Mouse (Mus musculus): ENCODE measurements around the gene Cfap97. TPM values are rescaled to one million over a fixed set of nuclear protein-coding genes. Genes with fewer than 3 reads are reported as not detected.

Gene Cfap97
- total and polyA plus RNA-seq, 3 experiments: 8.5 to 9.3 TPM; not detected in 1

- peaks cover 31% of the 10 kb centered on the region for H3K79me2 ChIP-seq (ENCODE audit: control insufficient read depth, insufficient read depth, low read length, poor library complexity)
- TF ChIP-seq HCFC1 (IDR thresholded peaks at IDR 0.05; ENCODE audit: low read depth, low read length): no peak
- H3K9me3 ChIP-seq (replicated peaks; ENCODE audit: insufficient read depth, low read length): no peaks in the 10 kb centered on the region
- no peaks in the 10 kb centered on the region for H3K27me3 ChIP-seq (ENCODE audit: control insufficient read depth in 1 of 2, insufficient read depth in 2 of 2, low read length in 2 of 2)
- no peak overlapping the region for H3K27ac ChIP-seq (ENCODE audit: control insufficient read depth, low read depth, low read length)
- peaks cover 0 to 38% of the 10 kb centered on the region in 2 experiments; a peak in 2 of 4 replicates for H3K36me3 ChIP-seq (ENCODE audit: control insufficient read depth in 1 of 2, insufficient read depth in 2 of 2, low read length in 2 of 2)
- H3K4me3 ChIP-seq (ENCODE audit: control insufficient read depth in 1 of 2, insufficient read depth in 1 of 2, low read depth in 2 of 2, low read length in 2 of 2): no peak overlapping the region
- H3K9ac ChIP-seq (ENCODE audit: control insufficient read depth, low read depth, low read length, poor library complexity, severe bottlenecking): no peak overlapping the region
- DNase-seq (ENCODE audit: low read depth, low spot score): no peak
- H3K4me1 ChIP-seq (ENCODE audit: control insufficient read depth in 1 of 2, insufficient read depth in 2 of 2, low read length in 2 of 2): peaks cover 14 to 30% of the 10 kb centered on the region in 2 experiments
Observed at GRCm38 (mm10) chr8:46146173-46146572, 5.4 kb upstream of the Cfap97 start.

GRCm38 (mm10) chr8:46149306-46149705, 2.3 kb upstream of the Cfap97 start:
- Histone ChIP-seq H3K79me2 (ENCODE audit: control insufficient read depth, insufficient read depth, low read length, poor library complexity) (peaks cover 38% of the 10 kb centered on the region), H3K4me3 (ENCODE audit: control insufficient read depth in 1 of 2, insufficient read depth in 1 of 2, low read depth in 2 of 2, low read length in 2 of 2) (no peak overlapping the region), H3K4me1 (ENCODE audit: control insufficient read depth in 1 of 2, insufficient read depth in 2 of 2, low read length in 2 of 2) (peaks cover 12 to 23% of the 10 kb centered on the region in 2 experiments), H3K27ac (ENCODE audit: control insufficient read depth, low read depth, low read length) (no peak overlapping the region), H3K36me3 (ENCODE audit: control insufficient read depth in 1 of 2, insufficient read depth in 2 of 2, low read length in 2 of 2) (peaks cover 0 to 27% of the 10 kb centered on the region in 2 experiments; a peak in 2 of 4 replicates), H3K9me3 (replicated peaks; ENCODE audit: insufficient read depth, low read length) (no peaks in the 10 kb centered on the region), H3K9ac (ENCODE audit: control insufficient read depth, low read depth, low read length, poor library complexity, severe bottlenecking) (no peak overlapping the region), H3K27me3 (ENCODE audit: control insufficient read depth in 1 of 2, insufficient read depth in 2 of 2, low read length in 2 of 2) (no peaks in the 10 kb centered on the region)
- DNase-seq (ENCODE audit: low read depth, low spot score): no peak
- TF ChIP-seq MAFK (IDR thresholded peaks at IDR 0.05; ENCODE audit: borderline replicate concordance, low read depth, low read length): no peak
- no peak for TF ChIP-seq TBP (IDR thresholded peaks at IDR 0.05; ENCODE audit: low read depth, low read length)
- no peak for TF ChIP-seq MAZ (IDR thresholded peaks at IDR 0.05; ENCODE audit: low read depth, low read length)
- TF ChIP-seq MAX (IDR thresholded peaks at IDR 0.05; ENCODE audit: low read length): no peak

- no peak overlapping the region for H3K27ac ChIP-seq (ENCODE audit: control insufficient read depth, low read depth, low read length)
Observed at GRCm38 (mm10) chr8:46149782-46150181, 1.8 kb upstream of the Cfap97 start.

More at GRCm38 (mm10) chr8:46149782-46150181, 1.8 kb upstream of the Cfap97 start:
- peaks cover 12 to 18% of the 10 kb centered on the region in 2 experiments for H3K4me1 ChIP-seq (ENCODE audit: control insufficient read depth in 1 of 2, insufficient read depth in 2 of 2, low read length in 2 of 2)
- H3K4me3 ChIP-seq (ENCODE audit: control insufficient read depth in 1 of 2, insufficient read depth in 1 of 2, low read depth in 2 of 2, low read length in 2 of 2): peak overlapping the region in 1 of 2 experiments; percentile 89; a peak in 1 of 4 replicates
- TF ChIP-seq CTCF (IDR thresholded peaks at IDR 0.05 in 2 of 3, conservative IDR thresholded peaks at IDR 0.05 in 1 of 3; ENCODE audit: control insufficient read depth in 1 of 3, insufficient read depth in 1 of 3, low read depth in 2 of 3, low read length in 3 of 3, poor library complexity in 1 of 3, severe bottlenecking in 1 of 3) (peak in 2 of 3 experiments; percentile 39 to 40; a peak in 4 of 6 replicates), USF2 (IDR thresholded peaks at IDR 0.05; ENCODE audit: borderline replicate concordance in 1 of 2, insufficient read depth in 1 of 2, low read depth in 1 of 2, low read length in 2 of 2) (no peak), TBP (IDR thresholded peaks at IDR 0.05; ENCODE audit: low read depth, low read length) (peak; percentile 63; the same call in 1 of the 2 replicates)
- no peaks in the 10 kb centered on the region for H3K9me3 ChIP-seq (replicated peaks; ENCODE audit: insufficient read depth, low read length)
- no peaks in the 10 kb centered on the region for H3K27me3 ChIP-seq (ENCODE audit: control insufficient read depth in 1 of 2, insufficient read depth in 2 of 2, low read length in 2 of 2)
- H3K79me2 ChIP-seq (ENCODE audit: control insufficient read depth, insufficient read depth, low read length, poor library complexity): peaks cover 34% of the 10 kb centered on the region
- H3K9ac ChIP-seq (ENCODE audit: control insufficient read depth, low read depth, low read length, poor library complexity, severe bottlenecking): no peak overlapping the region
- peak; percentile 40 for DNase-seq (ENCODE audit: low read depth, low spot score)
- H3K36me3 ChIP-seq (ENCODE audit: control insufficient read depth in 1 of 2, insufficient read depth in 2 of 2, low read length in 2 of 2): peaks cover 0 to 23% of the 10 kb centered on the region in 2 experiments; a peak in 2 of 4 replicates

Measured in MEL (cell line).